Mouse (Mus musculus): ENCODE data around the gene Akirin1.
A peak's percentile ranks its signal among the peaks of the same experiment; 100 is the strongest.

Akirin1 gene

GRCm38 (mm10) chr4:123717574-123718433 lies 32.3 kb downstream of the Akirin1 start, which contains the start of gene Ndufs5:
Gene Ndufs5, minus strand, starts transcription at chr4:123718202.
- DNase-seq: peak; percentile 96 to 98

GRCm38 (mm10) chr4:123712431-123712830 lies 37.7 kb downstream of the Akirin1 start:
- no peak for DNase-seq

GRCm38 (mm10) chr4:123707340-123707739 lies 42.8 kb downstream of the Akirin1 start:
- DNase-seq: no peak

- DNase-seq: no peak
Observed at GRCm38 (mm10) chr4:123705340-123705739, 44.8 kb downstream of the Akirin1 start.

DNA sequence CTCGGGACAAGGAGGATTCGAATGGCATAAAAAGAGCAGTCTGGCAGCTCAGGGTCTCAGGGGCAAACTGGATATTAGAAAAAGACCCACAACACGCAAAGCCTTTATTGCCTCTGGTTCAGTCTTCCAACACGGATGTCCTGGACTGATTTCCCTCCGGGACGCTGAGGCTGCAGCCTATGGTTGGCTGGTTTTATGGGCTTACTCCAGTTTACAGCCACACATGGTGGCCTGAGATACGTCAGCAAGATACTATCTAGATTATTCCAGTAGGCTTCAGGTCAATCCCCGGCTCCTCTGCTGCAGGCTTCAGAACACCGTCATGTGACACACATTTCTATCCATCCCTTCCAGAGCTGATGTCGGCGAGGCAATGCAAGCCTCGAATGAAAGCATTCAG lies 56.8 kb downstream of the Akirin1 start:
- DNase-seq: no peak

DNA sequence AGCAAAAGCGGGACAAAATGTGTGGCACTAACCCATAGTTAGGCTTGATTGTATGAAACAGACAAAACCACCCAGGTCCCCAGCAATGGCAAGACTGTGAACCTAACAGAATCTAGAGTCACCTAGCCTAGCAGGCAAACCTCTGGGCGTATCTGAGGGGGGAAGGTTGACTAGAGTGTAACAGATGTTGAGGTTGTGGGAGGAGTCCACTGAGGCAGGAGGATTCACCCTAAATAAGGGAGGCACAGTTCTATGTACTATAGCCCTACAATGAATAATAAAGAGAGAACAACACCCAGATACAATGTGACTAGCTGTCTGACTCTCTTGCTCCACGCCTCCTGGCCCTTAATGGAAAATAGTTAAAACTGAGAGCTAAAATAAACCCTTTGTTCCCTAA lies 58.1 kb downstream of the Akirin1 start:
- no peak for DNase-seq

DNA sequence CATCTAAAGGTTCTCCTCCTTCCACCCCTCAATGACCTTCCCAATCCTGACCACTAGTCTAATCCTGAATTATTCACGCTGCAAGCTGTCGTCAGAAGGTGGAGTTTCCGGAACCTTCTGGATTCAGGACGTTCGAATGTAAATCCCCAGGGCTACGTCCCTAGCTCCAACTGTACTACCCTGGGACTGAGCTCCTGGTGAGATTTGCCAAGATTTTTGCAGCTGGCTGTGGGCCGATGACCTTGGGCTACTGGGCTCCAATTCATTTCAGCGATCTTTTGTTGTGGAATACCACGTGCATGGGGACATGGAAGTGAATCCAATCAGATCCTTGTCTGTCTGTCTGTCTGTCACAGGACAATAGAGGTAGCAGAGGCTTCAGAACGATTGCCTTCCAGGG lies 59.8 kb downstream of the Akirin1 start:
- DNase-seq: no peak

DNA sequence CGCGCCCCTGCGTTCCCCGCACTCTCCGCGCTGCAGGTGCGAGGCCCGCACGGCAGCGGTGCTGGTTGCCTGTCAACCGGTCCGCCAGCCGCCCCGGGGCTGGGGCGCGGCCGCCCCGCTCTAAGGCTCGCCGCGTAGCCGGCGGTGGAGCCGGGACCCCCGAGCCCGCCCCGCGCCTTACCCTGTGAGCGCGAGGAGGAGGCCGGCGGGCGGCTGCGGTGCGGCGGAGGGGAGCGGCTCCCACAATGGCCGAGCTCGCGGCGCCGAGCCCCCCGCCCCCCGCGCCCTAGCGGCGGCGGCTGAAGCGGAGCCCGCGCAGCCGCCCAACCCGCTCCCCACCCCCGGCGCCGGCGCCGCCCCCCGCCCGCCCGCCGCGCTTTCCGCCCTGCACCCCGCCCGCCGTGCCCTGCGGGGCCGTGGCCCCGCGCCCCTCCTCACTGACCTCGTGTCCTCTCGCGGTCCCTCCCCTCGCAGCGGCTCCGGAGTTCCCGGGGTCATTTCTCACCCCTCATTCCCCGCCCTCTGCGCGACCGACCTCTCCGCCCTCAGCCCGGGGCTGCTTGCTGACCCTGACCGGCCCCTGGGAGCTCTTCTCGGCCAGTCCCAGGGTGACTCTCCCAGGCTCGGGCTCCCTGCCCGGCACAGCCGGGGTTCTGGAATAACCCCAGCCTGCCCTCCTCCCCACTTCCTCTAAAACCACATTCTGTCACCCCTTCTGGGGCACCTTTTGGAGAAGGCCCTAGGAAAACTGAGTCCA lies 62.9 kb downstream of the Akirin1 start:
- peak; percentile 74 to 75 for DNase-seq

- peak; percentile 60 to 74 for DNase-seq
Observed at GRCm38 (mm10) chr4:123686368-123687024, 63.6 kb downstream of the Akirin1 start.

- peak; percentile 96 to 97 for DNase-seq
Observed at GRCm38 (mm10) chr4:123685506-123686242, 64.5 kb downstream of the Akirin1 start.

- DNase-seq: no peak
Observed at GRCm38 (mm10) chr4:123685046-123685445, 65.1 kb downstream of the Akirin1 start.

Measured in cerebellum, postnatal 10 days (tissue).